Mouse (Mus musculus): ENCODE results near the gene Cenpp.

The Cenpp gene

GRCm38 (mm10) chr13:49530636-49531035, 121.9 kb downstream of the Cenpp start:
- DNase-seq (ENCODE audit: low read depth, low spot score) = no peak

GRCm38 (mm10) chr13:49526235-49526634, 126.3 kb downstream of the Cenpp start:
- DNase-seq (ENCODE audit: low read depth, low spot score) = no peak

DNA sequence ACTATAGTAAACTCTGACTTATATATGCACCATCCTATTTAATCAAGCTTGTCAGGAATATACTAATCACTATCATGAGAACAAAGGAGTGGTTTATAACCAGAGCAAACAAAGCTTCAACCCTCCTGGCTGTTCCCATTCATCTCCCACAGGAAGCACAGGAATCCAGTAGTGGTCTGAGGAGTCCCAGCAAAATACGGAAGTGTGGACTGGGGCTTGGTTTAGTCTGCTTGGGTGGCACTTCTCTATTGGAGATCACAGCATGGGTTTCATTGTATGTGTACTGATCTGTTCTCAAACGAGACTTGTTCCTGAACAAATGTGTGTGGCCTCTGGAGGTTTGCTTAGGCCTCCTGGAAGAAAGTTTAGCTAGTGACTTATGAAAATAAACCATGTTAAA, 133.8 kb downstream of the Cenpp start:
- no peak for DNase-seq (ENCODE audit: low read depth, low spot score)

- DNase-seq (ENCODE audit: low read depth, low spot score) = no peak
These were observed 145.4 kb downstream of the Cenpp start for GRCm38 (mm10) chr13:49507176-49507575.

DNA sequence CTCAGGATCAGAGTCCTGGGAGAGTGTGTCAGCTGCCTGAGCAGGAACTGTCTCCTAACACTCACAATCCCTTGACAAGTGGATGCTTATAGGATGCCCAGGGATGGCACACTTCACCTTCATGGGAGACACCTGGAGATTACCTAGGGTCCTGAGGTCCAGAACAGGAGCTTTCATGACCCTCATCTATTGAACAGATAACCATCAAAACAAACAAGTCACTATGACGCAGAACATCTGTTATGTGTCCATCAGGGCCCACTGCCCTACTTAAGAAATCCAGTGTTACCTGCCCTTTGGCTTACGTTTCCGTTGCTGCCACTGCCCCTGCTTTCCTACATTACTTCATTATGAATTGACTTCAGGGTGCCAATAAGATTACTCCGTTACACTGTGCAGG, 146.8 kb downstream of the Cenpp start:
- no peak for DNase-seq (ENCODE audit: low read depth, low spot score)

DNA sequence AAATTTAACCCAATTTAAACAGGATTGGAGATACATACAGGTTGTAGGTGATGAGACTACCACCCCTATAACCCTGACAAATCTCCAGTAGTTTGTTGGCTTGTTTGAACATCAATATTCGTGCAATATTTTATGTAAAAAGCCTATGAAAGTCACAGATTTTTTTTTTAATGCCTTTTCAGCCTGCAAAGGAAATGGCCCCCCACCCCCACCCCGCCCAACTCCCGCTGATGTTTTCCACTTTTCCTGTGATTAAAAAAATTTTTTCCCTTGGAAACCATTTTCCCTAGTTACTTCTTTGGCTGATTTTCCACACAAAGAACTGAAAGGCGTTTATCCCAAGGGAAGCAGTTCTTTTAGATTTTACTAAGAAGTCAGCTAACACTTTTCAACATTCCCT, 148.1 kb downstream of the Cenpp start, which contains the start of gene Ecm2:
TSS of gene Ecm2 (plus strand) at position 301 of the 400 bp plus-strand sequence.
- no peak for DNase-seq (ENCODE audit: low read depth, low spot score)

- no peak for DNase-seq (ENCODE audit: low read depth, low spot score)
These were observed 159.9 kb downstream of the Cenpp start, which contains the start of gene Tes3-ps for GRCm38 (mm10) chr13:49492376-49493368. Tes3-ps (plus strand) TSS chr13:49493318.

DNA sequence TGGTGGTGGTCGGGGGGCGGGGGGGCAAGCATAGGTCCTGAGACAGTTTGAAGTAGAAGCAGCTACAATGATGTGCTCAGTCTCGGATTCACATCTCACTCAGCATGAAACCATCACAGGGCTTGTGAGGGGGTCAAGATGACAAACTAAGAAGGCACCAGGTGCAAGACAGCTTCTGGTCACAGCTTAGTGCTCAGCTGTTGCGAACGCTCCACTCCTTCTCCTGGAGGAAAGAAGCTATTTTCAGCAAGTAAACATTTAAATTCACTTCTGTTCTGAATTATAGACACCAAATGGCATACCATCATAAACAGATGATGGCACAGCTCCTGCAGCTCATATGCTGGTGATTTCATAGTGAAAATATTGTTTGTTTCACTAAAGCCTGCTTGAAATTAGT, 167.2 kb downstream of the Cenpp start:
- DNase-seq (ENCODE audit: low read depth, low spot score) = no peak

GRCm38 (mm10) chr13:49480551-49480950, 172.0 kb downstream of the Cenpp start:
- no peak for DNase-seq (ENCODE audit: low read depth, low spot score)

DNA sequence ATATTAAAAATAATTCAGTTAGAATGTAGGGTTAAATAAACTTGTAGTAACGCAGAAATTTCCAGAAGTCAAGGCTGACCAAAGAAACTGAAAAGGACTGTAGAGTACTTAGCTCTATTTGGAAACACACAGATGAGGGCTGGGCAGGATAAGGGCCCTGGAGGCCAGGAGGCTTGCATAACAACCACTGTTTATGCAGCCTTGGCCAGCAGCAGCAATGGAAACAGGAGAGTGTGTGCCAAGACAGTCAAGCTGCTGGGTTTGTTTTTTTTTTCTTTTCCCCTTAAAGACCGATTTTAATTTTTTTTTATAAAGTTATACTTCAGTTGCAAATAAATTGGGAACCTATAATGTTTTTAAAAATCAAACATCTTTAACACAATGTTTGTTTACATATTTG, 172.5 kb downstream of the Cenpp start:
- no peak for DNase-seq (ENCODE audit: low read depth, low spot score)

DNA sequence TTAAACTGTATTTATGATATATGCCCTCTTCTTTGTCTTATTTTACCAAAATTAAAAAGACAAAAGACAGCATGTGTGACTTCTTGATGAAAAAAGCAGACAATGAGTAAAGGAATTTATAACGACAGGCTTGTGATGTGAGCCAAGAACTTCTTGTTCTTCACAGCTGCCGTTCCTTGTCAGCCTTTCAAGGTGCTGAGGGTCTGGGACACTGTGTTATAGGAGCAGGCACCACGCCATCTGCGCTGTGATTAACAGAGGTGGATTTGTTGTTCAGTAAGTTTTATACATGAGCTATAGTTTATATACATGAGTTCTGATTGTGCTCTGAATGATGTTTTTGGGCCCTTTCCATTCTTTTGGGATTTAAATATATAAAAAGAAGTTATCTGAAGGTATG, 173.2 kb downstream of the Cenpp start:
- no peak for DNase-seq (ENCODE audit: low read depth, low spot score)

DNA sequence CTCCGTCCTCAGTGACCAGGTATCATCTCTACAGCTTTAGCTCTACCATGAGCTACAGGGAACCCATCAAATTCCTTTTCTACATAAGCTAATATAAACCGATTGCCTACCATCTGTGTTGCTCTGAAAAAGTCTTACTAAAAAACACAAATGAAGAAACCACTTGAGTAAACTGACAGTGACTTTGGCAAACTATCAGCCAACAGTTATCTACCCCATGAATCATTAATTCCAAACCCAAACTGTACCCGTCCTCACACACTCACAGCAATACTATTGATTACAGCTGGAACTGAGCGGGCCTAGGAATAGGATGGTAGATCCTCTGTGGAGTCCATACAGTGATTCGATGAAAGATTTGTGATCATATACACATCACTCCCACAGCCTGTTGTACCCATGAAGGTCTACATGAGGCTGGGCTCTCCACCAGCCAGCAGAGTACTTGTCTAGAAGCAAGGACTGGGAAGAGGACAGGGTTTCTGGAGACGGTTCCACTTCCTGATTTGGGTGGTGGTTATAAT, 173.7 kb downstream of the Cenpp start:
- no peak for DNase-seq (ENCODE audit: low read depth, low spot score)

- no peak for DNase-seq (ENCODE audit: low read depth, low spot score)
These were observed 174.7 kb downstream of the Cenpp start for GRCm38 (mm10) chr13:49477887-49478286.

DNA sequence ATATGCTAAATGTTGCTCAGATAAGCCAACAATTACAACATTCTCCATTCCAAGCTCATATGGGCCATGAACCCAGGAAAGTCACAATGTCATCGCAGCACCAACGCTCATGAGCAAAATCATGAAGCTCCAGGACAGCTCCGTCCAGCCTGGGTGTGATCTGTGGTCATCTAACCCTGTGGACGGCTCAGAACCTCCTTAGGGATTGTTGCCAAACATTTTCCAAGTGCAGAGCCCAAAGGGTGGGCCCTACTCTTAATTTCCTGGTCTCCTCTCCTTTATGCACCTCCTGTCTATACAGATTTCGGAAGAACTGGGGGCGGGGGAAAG, 179.9 kb downstream of the Cenpp start:
- DNase-seq (ENCODE audit: low read depth, low spot score) = no peak

DNA sequence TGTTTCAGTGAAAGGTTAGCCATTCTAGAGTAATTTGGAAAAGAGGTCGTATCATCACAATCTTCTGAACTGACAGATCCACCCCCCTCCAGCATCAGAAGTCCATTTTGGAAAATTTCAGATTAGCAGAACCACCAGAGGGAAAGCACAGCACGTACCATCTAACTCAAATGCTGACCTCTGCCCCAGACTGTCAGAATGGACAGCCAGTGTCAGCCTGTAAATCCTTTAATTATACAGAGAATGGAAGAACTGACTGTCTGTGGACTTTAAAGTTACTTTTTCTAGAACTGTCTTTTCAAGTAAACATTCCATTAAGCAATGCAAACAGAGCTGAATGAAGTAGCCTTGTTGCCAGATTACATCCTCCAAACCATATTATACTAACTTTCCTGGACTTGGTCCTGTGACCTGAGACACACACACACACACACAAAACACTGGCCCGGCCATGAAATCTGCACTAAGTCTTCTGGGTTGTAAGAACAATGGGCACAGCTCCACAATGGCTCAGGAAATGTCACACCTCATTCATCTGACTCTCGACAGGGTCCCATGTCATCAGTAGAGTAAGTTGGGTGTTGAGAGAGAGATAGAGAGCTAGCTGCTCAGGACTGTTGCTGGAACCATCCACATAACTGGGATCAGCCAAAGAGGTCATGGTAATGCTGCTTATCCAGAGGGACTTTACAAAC, 180.5 kb downstream of the Cenpp start:
- DNase-seq (ENCODE audit: low read depth, low spot score) = no peak

- no peak for DNase-seq (ENCODE audit: low read depth, low spot score)
These were observed 181.8 kb downstream of the Cenpp start for GRCm38 (mm10) chr13:49470806-49471205.

DNA sequence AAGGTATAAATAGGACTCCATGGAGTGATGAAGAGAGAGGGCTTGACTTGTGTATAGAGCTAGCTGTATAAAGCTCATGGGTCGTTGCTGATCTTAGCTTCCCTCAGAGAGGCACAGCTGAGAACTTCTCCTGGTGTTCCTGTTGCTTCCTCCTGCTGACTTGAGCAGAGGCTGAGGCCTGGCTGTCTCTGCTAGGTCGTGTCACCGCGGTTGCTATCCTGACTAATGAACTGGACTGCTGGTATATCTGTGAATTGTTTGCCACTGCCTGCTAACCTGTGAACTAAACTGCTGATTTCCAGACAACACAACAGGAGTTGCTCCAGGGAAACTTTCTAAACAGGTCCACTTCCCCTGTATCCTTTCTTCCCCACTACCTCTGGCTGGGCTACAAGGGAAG, 182.3 kb downstream of the Cenpp start:
- DNase-seq (ENCODE audit: low read depth, low spot score) = no peak

DNA sequence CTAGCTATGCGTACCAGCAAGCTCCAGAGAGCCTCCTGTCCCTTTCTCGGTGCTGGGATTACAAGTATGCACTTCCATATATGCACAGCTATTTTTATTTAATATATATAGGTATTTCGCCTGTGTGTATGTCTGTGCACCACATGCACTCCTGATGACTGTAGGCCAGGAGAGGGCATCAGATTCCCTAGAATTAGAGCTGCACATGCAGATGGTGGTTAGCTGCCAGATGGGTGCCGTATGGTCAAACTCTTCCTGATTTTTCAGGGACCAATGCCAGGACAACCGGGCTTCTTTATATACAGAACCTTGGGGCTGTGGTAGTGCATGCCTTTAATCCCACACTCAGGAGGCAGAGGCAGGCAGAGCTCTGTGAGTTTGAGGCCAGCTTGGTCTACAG, 183.6 kb downstream of the Cenpp start:
- no peak for DNase-seq (ENCODE audit: low read depth, low spot score)

GRCm38 (mm10) chr13:49467585-49467984, 185.0 kb downstream of the Cenpp start:
- no peak for DNase-seq (ENCODE audit: low read depth, low spot score)

DNA sequence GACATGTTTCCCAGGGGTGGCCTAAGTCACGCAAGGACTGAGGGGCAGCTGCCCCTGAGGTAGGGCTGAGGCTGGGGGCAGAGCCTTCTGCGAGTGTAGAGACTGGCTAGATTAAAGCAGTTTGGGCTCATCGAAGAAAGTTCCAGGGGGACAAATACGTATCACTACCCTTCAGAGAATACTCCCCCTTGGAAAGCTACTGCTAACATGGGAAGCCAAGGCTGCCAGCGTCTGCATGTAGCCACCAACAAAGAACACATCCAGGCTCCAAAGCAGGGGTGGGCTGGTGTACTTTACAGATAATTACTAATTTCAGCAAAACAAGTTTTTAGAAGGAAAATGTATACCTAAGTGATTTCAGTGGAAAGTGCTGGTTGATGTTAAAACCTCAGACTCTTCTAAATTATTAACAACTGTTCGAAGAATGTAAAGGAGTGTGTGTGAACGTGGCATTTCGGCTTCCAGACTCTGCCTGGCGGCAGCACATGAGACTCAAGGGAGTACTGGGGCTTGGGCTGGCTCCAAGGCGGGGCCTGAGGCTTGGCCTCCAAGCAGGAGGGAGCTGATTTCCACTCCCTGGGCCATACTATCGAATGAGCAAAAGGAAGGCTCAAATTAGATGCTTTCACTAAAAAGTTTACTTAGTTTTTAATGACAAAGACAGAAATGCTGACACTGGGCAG, 186.1 kb downstream of the Cenpp start:
- DNase-seq (ENCODE audit: low read depth, low spot score) = no peak

DNA sequence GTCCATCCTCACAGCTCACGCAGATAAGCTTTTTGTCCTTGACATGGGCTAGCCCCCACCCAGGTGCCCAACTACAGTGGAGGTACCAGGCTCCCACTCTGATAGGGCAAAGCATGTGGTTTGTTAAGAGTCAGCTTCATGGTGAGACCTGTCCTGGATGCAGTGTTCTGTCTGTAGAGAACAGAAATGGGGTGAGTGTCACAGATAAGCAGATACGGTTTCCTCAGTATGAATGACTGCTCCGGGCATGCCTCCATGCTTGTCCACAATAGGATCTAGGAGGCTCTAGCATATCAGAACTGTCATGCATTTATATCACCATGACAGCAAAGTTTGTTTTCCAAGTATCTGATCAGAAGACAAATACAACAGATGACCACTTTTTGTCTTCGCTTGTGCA, 186.7 kb downstream of the Cenpp start:
- no peak for DNase-seq (ENCODE audit: low read depth, low spot score)

DNA sequence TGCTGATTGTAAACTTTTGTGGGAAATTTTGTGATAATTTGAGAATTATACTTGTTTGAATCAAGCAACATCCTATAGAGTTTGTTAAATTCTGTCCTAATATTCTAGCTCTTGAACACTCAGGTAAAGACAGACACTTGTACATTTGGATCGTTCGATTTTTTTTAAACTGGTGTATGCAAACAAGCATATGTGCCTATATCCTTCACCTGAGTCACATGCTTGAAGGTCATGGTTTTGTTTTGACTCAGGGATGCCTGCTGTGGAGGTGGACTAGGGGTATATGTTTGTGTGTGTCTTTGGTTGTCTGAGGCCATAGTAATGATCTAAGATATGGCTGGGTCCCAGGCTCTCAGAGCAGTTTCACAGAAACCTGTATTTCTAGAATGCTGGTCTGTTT, 189.7 kb downstream of the Cenpp start:
- DNase-seq (ENCODE audit: low read depth, low spot score) = no peak

All from ZHBTc4 (cell line).